Mouse (Mus musculus) thymus, postnatal 0 days (tissue): ENCODE data around the gene Gm5901. TPM values are rescaled to one million over a fixed set of nuclear protein-coding genes. Genes with fewer than 3 reads are reported as not detected.
"Not testable (repeated sequence)": the region's sequence is repeated elsewhere in the genome, so short reads cannot be mapped to it uniquely, and the experiment has no call there.

Source experiments
- DNase-seq: peaks from one replicate; pipeline ENCODE4 v3.0.0-alpha.2; 2015; ENCODE audit warnings: low spot score
- polyA plus RNA-seq: library from polyadenylated mRNA; unstranded; fragments of >200 nt; fragmentation: Nextera tagmentation; extraction: Ambion mirVana; gene quantifications from 2 replicates; pipeline ENCODE4 v1.2.1, GENCODE M21; 2015

The Gm5901 gene
- not detected in 2 replicates for polyA plus RNA-seq

DNA sequence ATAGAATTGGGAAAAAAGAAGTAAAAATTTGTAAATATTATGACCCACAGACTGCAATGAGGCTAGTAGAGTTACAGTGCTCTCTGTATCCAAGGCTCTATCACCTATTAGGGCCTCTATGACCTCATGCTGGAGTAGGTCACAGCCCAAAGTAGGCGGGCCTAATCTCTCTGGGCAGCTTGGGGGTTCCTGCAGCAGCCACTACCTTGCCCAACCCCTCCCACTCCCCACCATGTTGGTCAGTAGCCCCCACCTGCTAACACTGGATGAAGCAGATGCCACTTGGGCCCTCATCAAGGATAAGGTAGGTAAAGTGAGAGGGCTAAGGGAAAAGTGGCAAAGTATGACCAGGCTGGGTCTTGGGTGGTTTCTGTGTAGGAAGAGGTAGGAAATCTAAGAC lies at the start of gene Gm5901:
Gene Gm5901, plus strand, starts transcription at position 173 of the 400 bp plus-strand sequence.
- no peak for DNase-seq

GRCm38 (mm10) chr7:105325302-105325701 lies 49.5 kb upstream of the Gm5901 start:
- DNase-seq: no peak

GRCm38 (mm10) chr7:105334004-105334403 lies 40.8 kb upstream of the Gm5901 start, which contains the start of gene Olfr690:
TSS of gene Olfr690 (minus strand) at chr7:105334104.
- DNase-seq: no peak

GRCm38 (mm10) chr7:105342170-105342569 lies 32.7 kb upstream of the Gm5901 start, which contains the start of gene Olfr691:
TSS of gene Olfr691 (minus strand) at chr7:105342270.
- no peak for DNase-seq

DNA sequence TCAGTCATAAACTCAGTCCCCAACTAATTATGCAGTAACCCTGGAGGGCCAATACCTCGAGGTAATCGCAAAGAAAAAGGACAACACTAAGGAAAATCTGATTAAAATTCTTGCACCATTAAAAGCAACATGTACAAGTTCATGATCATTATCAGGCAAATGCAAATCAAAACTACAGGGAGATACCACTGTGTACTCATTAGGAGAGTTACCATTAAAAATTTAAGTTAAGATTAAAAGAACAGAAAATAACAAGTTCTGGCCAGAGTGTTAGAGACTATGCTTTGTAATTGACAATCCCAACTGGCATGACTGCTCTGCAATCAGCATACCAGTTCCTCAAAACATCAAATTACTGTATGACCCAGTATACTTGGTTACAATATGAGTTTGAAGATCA lies 32.1 kb upstream of the Gm5901 start:
- no peak for DNase-seq

DNA sequence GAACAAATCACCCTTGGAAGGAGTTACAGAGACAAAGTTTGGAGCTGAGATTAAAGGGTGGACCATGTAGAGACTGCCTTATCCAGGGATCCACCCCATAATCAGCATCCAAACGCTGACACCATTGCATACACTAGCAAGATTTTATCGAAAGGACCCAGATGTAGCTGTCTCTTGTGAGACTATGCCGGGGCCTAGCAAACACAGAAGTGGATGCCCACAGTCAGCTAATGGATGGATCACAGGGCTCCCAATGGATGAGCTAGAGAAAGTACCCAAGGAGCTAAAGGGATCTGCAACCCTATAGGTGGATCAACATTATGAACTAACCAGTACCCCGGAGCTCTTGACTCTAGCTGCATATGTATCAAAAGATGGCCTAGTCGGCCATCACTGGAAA lies 18.8 kb upstream of the Gm5901 start:
- DNase-seq: not testable (repeated sequence)

- DNase-seq: not testable (repeated sequence)
Measured at GRCm38 (mm10) chr7:105356487-105356886, 18.4 kb upstream of the Gm5901 start.

GRCm38 (mm10) chr7:105361713-105362112 lies 13.1 kb upstream of the Gm5901 start:
- DNase-seq: no peak

- no peak for DNase-seq
Measured at GRCm38 (mm10) chr7:105367268-105367667, 7.6 kb upstream of the Gm5901 start.

GRCm38 (mm10) chr7:105367930-105368329 lies 6.9 kb upstream of the Gm5901 start, which contains the start of gene Olfr692:
TSS of gene Olfr692 (plus strand) at chr7:105368230.
- DNase-seq: no peak

DNA sequence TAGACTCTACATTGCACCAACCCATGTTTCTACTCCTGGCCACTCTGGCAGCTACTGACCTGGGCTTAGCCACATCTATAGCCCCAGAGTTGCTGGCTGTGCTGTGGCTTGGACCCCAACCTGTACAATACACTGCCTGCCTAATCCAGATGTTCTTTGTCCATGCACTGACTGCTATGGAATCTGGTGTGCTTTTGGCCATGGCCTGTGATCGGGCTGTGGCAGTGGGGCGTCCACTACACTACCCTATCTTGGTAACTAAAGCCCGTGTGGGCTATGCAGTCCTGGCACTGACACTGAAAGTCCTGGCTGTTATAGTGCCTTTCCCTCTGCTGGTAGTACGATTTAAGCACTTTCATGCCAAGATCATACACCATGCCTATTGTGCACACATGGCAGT lies 6.3 kb upstream of the Gm5901 start:
- no peak for DNase-seq

DNA sequence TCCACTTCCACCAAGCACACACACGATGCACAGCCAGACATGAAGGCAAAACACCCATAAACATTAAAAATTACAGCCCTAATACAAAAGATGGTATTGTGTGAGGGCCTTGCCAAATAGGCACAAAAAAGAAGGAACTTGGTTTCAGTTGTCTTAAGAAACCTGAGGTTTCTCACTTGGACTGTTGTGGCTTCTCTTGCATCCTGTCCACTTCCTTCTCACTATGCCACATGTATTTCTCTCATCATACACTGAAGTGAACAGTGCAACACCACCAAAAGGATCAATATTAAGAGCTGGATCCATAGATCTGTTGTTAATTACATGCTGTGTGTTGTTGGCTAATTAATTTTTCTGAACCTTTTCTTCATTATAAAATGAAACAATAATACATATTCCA lies 1.9 kb upstream of the Gm5901 start:
- DNase-seq: no peak

- DNase-seq: no peak
Measured at GRCm38 (mm10) chr7:105373509-105373908, 1.3 kb upstream of the Gm5901 start.

DNA sequence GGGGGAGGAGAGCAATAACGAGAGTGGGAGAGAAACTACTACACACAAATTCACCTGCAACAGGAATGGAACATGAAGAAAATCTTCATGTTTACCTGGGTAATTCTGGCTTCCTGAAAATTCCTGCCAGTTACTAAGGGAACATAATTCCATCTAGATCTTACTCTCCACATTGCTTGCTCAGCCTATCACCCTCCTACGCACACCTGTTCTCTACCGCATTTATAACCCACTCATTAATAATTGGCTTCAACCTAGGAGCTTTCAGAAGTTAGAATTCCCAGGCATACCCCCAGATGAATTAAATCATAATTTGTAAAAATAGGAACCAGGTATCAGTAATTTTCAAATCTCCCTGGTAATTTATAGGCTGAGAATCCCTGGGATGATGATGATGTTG lies 862 bp upstream of the Gm5901 start:
- no peak for DNase-seq

DNA sequence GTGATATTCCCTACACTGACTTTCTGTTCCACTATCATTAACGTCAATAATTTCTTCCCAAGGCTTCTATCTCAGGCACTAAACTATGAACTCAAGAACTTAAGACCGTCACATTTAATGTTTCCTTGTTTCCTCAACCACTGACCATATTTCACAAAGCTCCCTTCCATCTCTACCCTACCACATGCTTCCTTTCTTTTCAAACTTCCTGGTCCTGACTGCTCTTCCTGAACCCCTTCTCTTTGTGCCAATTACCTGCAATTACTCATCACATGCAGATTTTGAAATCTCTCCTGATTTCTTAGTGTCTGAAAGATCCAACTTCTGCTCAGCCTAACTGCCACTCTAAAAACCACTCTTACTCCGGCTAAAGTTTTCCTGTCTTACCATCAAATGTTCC lies 5.5 kb downstream of the Gm5901 start:
- DNase-seq: no peak

GRCm38 (mm10) chr7:105387696-105388095 lies 12.9 kb downstream of the Gm5901 start:
- DNase-seq: no peak

- no peak for DNase-seq
Measured at GRCm38 (mm10) chr7:105390236-105390635, 15.4 kb downstream of the Gm5901 start.

DNA sequence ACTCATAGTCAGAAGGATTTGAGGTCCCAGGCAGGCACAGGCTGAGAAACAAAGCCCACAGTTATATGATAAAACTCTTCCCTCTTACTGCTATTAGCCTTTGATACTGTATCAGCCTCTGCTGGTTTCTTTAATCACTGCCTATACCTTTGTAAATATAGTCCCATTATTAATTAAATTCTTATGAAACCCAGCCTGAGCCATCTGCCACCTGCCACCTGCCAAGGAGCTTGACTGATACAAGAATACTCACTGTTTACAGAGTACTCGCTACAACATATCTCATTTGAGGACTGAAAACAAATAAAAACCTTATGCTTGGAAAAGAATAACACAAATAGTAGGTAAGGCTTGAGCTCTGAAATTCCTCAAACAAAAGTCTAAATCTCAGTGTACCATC lies 19.8 kb downstream of the Gm5901 start:
- no peak for DNase-seq

- DNase-seq: peak; percentile 28
Measured at GRCm38 (mm10) chr7:105395131-105395820, 20.4 kb downstream of the Gm5901 start.

DNA sequence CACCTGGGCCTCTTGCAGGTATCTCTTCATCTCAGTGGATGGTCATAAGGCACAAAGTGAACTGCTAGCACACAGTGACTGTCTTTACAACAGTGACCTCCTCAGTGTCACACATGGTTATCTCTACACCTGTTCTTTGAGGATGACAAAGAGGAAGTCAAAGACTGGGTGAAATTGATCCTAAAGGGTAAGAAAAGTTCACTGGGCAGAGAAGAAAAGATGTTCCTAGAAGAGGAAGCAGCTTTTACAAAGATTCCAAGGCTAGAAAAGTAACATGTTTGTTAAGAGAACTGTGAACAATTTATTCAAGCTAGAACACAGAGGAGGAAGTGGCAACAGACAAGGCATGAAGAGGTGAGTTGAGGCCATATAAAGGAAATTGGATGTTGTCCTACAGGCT lies 21.3 kb downstream of the Gm5901 start:
- no peak for DNase-seq

DNA sequence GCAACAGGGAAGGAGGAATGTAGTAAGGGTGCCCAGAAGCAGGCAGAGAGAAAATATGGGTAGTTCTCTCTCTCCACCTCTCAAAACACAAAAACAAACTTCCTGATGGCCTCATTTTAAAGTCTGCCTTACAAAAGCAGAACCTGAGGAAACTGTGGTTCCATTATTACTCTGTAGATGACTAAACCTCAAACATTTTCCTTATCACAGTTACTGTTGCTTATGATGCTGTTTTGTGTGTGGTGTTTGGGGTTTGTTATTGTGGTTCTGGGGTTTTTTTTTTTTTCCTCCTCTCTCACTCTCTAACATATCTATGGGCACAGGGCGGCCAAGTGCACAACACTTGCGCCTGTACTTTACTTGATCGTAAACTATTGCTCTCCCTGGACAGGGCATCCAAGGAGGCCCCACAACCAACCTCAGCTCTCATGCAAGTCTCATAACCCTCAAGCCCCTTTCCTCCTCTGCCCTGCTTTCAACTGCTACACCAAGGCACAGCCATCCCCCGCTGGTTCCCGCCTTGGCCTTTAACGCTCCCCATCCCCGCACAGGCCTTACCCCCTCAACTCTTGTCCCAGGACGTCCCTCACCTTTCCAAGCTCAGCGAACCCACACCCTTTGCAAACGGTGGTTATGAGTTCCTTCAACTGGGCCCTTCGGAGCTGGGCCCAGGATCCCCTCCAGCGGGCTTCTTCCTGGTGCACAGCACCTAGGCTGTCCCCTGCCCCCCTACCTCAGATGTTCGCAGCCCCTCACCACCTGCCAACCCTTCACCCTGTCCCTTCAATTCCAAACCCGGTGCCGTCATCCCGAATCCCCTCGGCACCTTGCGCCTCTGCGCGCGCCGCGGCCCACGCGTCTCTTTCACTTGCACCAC lies 24.5 kb downstream of the Gm5901 start:
- no peak for DNase-seq

DNA sequence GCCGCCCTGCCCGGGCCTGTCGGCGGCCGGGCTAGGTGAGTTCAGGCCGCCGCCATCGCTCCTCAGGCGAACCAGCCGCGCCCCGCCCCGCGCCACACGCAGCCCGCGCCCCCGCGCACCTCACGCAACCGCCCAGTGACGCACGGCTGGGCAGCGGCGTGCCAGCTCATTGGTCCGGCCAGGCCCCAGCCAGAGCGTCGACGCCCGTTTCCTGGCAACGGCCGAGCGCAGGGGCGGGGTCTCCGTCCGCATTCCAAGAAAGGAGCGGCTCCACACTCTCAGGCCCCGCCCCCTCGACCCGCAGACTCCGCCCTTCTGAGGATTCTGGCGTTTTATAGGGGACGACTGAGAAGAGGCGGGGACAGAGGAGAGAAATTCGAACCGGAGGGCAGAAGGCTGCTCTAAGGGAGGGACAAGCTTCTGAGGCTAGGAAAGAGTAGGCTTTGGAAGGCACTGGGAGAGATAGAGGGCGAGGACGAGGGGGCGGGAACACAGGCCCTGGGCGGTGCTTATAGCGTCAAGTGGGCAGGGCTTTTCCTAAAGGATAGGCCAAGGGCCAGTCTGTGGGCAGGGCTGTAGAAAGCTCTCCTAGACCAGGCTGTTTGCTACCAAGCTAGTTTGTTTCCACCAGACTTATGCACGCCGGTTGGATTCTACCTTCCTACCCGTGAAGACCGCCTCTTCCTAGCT lies 25.2 kb downstream of the Gm5901 start, which contains the start of gene Fam160a2:
Gene Fam160a2, minus strand, starts transcription at position 120 of the 690 bp plus-strand sequence.
- DNase-seq: peak; percentile 98
